Mouse (Mus musculus): ENCODE measurements at regions not wholly inside any gene's neighbourhood (a gene's known extent, or its start where the extent isn't known, plus 50 kb on each side); places are given as distances from the start of the nearest gene placed in this dataset.
A peak's percentile ranks its signal among the peaks of the same experiment; 100 is the strongest.

DNA sequence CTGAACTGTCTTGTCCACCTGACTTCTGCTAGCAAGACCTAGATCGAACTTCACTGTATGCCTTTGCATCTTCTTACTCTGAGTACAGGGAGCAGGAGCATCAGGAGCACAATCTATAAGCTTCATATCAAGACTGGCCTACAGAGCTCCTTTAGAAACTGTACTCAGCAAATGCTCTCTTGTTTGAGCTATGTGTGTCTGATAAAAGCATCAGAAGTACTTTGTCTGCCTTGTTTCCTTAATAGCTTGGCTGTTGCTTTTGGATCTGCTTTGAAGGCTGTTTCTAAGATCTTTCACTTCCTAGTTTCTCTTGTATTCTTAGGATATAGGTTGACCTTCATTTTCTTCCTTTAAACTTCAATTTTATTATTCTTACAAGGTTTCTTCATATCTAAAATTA lies 175.3 kb upstream of the Cypt12 start:
- no peaks in the 10 kb centered on the region for H3K9me3 ChIP-seq
- no peaks in the 10 kb centered on the region for H3K4me1 ChIP-seq
- no peaks in the 10 kb centered on the region for H3K27me3 ChIP-seq
- no peaks in the 10 kb centered on the region for H3K36me3 ChIP-seq (replicated peaks)
- 89% methylated on average over 1 of the region's 1 CpGs for WGBS
- H3K4me3 ChIP-seq (replicated peaks): no peak overlapping the region
- no peak overlapping the region for H3K4me2 ChIP-seq
- no peak for ATAC-seq (ENCODE audit: low FRiP score)
- H3K27ac ChIP-seq: no peak overlapping the region
- H3K9ac ChIP-seq: no peak overlapping the region

DNA sequence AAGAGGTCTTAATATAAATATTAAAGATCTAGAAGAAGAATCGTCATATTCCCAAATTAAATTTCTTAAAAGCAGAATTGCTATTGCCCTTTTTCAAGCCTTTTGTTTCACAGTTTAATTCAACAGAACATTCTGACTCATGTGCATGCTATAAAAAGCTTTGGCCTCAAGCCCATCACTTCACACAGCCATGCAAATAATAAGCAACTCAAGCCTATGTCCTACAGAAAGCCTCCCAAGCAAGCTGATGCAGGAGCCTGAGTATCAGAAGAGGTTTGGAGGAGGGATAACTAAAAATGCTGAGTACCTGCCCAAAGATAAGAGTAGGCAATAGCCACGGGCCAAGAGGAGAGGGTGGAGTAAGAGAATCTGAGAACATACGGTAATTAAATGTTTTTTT lies 169.1 kb upstream of the Cypt12 start:
- ATAC-seq (ENCODE audit: low FRiP score): no peak
- 87% methylated on average over 3 of the region's 3 CpGs for WGBS

DNA sequence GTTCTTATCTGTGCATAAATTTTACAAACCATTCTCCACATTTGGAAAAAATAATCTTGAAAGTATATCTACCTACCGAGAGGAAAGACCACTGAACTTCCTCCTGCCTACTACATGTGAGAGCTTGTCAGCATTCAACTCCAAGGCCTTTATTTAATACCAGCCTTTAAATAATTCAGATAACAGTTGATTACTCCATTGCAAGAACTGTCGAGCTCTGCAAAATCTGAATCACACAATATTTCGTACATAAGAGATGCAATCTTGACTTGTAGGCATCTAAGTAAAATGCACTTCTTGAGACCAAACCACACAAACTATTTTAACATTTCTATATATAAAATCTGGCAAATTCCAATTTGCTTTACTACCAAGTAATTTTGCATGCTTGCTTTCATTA lies 164.1 kb upstream of the Cypt12 start:
- H3K27me3 ChIP-seq: no peaks in the 10 kb centered on the region
- H3K4me3 ChIP-seq (replicated peaks): peak overlapping the region; percentile 9
- peak overlapping the region; percentile 36 for H3K4me2 ChIP-seq
- WGBS: 30% methylated on average over 3 of the region's 3 CpGs
- no peak for ATAC-seq (ENCODE audit: low FRiP score)
- no peaks in the 10 kb centered on the region for H3K9me3 ChIP-seq
- no peaks in the 10 kb centered on the region for H3K36me3 ChIP-seq (replicated peaks)
- no peak overlapping the region for H3K9ac ChIP-seq
- peaks cover 36% of the 10 kb centered on the region for H3K4me1 ChIP-seq
- no peak overlapping the region for H3K27ac ChIP-seq

More for the DNA sequence above, 169.1 kb upstream of the Cypt12 start:
- no peaks in the 10 kb centered on the region for H3K27me3 ChIP-seq
- H3K9me3 ChIP-seq: no peaks in the 10 kb centered on the region
- H3K4me3 ChIP-seq (replicated peaks): no peak overlapping the region
- no peak overlapping the region for H3K4me2 ChIP-seq
- H3K9ac ChIP-seq: no peak overlapping the region
- no peaks in the 10 kb centered on the region for H3K4me1 ChIP-seq
- no peak overlapping the region for H3K27ac ChIP-seq
- no peaks in the 10 kb centered on the region for H3K36me3 ChIP-seq (replicated peaks)

DNA sequence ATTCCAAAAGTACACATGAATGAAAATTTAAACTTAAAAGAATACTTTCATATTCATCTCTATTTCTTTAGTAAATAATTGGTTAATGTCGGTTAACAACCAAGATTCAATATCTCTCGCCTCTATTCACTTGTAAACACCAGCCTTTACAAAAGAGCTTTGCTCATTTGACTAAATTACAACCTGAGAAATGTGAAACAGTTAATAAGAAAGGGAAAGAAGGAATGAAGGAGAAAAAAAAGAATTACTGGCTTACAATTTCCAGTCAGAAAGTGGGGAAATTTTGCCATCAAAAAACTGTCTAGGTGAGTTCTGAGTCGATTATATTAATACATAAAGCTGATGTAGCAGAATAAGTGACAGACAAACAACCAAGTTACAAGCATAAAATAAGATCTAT lies 163.6 kb upstream of the Cypt12 start:
- no peaks in the 10 kb centered on the region for H3K36me3 ChIP-seq (replicated peaks)
- no peak overlapping the region for H3K27ac ChIP-seq
- H3K4me2 ChIP-seq: peak overlapping the region; percentile 95
- 0 out of 2 replicates have a peak overlapping the region, but pooled peaks have one; percentile 52 for H3K4me3 ChIP-seq (replicated peaks)
- 17% methylated on average over 3 of the region's 3 CpGs for WGBS
- no peak for ATAC-seq (ENCODE audit: low FRiP score)
- H3K4me1 ChIP-seq: peaks cover 36% of the 10 kb centered on the region
- no peak overlapping the region for H3K9ac ChIP-seq
- no peaks in the 10 kb centered on the region for H3K27me3 ChIP-seq
- no peaks in the 10 kb centered on the region for H3K9me3 ChIP-seq

DNA sequence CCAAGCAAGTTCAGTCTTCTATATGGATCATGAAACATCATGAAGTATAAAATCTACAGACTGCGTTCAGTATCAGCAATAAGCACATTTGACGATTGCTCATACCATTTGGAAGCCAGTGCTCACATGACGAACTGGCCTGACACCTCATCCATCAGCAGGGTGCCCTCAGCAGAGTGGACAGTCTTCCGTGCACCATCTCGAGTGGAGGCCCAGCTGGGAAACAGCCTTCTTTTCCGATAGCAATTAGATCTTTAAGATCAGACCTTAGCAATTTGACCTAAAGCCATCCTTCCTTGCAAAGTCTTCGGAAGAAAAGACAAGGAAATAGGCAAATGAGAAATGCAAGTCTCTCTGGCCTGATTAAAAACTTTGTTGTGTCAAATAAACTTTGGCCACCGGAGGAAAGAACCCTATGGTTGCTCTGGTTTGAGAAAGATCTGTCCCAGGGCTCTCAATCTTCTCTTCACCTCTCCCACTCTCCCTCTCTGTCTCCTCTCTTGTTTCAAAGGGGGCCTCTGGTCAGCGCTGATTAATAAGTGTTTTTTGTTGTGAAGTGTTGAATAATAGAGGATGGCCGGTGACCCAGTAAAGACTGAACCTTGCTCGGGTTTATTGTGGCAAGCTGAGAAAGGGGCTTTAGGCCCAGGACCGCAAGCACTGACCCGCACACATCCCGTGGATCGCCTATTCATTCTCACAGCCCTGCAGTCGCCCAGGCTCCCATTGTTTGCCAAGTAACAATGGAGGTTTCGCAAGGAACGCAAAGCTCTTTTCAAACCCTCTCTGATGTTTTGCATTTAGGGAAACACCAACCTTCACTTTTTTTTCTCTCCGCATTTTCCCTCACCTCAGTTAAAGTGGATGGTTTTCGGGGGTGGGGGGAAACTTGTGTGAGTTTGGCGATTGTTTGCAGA lies 162.8 kb upstream of the Cypt12 start:
- Histone ChIP-seq H3K4me2 (peak overlapping the region; percentile 95), H3K27me3 (no peaks in the 10 kb centered on the region), H3K27ac (peak overlapping the region; percentile 99), H3K36me3 (replicated peaks) (no peaks in the 10 kb centered on the region), H3K9ac (peak overlapping the region; percentile 93), H3K4me1 (peaks cover 36% of the 10 kb centered on the region), H3K9me3 (no peaks in the 10 kb centered on the region), H3K4me3 (replicated peaks) (peak overlapping the region; percentile 52)
- ATAC-seq (ENCODE audit: low FRiP score): peak; percentile 61
- 2% methylated on average over 21 of the region's 21 CpGs for WGBS

DNA sequence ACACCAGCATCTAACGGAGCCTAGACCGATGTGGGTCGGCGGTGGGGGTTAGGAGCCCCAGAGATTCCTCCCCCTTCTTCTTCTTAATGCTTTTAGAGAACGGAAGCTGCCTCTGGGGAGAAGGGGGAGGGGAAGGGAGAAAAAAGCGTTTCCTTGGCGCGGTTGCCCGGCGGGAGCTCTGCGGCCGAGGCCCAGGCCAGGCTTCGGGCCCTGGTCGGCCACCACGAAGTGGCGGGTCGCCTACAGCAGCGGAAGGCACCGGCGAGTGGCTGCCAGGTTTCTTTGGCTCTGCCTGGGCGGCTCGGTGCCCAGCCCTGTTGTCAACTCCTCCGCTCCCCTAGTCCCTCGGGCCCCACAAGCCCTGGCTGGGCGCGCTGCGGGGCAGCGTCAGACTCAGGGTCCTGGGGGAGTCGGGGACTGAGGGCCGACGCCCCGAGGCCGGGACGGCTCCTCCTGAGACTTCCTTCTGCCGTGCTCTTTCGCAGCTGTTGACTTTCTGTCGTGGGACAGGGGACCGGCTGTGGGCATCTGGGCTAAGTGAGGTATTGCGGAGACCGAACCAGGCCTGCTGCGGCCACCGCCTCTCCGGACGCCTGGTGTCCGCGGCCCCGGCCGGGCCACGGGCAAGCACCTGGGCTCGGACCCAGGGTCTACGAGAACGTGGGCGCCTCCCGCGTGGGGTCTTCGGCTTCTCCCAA lies 162.0 kb upstream of the Cypt12 start:
- Histone ChIP-seq H3K9me3 (no peaks in the 10 kb centered on the region), H3K36me3 (replicated peaks) (no peaks in the 10 kb centered on the region), H3K27ac (peak overlapping the region; percentile 99), H3K4me1 (peaks cover 36% of the 10 kb centered on the region), H3K9ac (peak overlapping the region; percentile 93), H3K4me3 (replicated peaks) (peak overlapping the region; percentile 52), H3K27me3 (no peaks in the 10 kb centered on the region), H3K4me2 (peak overlapping the region; percentile 95)
- under 1% methylated on average over 55 of the region's 56 CpGs for WGBS
- ATAC-seq (ENCODE audit: low FRiP score): peak; percentile 55

DNA sequence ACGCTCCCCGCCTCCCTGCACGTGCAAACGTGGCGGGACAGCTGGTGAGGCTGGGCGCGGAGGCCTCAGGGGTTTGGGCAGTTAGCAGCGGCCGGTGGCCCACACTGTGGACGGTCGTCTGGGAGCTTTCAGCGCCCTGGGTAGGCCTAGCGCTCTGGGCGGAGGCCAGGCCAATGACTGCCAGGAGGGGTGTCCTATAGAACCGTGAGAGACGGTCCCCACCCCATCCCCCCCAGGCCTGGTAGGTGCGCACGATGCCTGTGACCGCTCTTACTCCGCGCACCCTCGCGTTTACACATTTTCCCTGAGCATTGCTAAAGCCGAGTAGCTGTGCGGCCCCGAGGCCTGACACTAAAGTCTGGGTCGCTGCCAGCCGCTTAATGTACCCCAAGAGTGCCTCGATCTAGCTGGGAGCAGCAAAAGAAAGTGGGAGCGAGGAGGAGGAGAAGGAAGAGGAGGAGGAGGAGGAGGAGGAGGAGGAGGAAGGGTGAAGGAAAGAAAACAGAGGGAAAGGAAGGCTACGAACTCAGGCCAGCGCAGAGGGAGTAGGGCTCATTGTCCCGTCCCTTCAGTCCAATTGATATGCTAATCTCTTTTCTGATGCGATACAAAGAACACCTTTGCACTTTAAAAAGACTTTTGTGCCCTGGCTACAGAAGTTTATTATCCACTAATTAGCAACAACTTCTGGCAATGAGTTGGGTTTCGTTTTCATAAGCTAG lies 161.3 kb upstream of the Cypt12 start:
- WGBS: under 1% methylated on average over 35 of the region's 35 CpGs
- Histone ChIP-seq H3K36me3 (replicated peaks) (no peaks in the 10 kb centered on the region), H3K4me2 (peak overlapping the region; percentile 95), H3K27ac (peak overlapping the region; percentile 99), H3K4me3 (replicated peaks) (peak overlapping the region; percentile 52), H3K27me3 (no peaks in the 10 kb centered on the region), H3K9me3 (no peaks in the 10 kb centered on the region), H3K4me1 (peaks cover 36% of the 10 kb centered on the region), H3K9ac (peak overlapping the region; percentile 93)
- peak; percentile 55 for ATAC-seq (ENCODE audit: low FRiP score)

DNA sequence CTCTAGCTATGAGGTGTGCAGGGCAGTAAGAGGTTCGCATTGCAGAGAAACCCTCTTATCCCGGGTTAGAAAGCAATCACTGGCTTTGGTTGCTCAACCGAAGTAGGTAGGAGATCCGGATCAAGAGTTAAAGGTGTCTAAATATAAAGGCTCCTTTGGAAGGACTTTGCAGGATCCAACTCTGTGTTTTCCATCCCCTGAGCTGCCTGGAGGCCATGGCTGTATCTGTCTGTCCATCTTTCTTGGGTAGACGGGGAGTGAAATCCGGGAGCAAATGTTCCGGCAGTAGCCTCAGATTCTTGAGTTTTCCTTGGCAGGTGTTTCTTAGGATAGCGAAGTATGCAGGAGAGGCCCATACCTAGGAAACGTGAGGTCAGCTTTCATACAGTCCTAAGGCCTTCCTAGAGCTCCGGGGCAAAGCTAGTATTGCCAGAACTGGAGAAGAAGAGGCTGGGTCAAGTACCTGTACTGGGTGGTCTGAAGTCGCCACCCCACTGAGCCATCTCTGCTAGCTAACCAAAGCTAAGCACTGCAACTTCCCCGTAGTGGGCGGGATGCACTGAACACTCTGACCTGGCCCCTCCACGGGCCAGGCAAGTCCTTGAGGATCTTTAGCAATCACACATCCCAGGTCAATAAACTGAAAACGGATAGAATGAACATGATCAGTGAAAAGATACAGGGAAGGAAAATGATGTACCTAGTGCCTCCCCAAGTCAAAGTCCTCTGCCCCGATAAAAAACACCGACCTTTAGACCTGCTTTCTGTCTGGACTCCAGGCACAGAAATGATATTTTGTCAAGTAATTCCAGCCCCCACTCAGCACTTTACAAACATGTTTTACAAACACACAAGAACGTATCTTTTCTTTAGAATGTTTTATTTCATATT lies 160.5 kb upstream of the Cypt12 start:
- no peak for ATAC-seq (ENCODE audit: low FRiP score)
- Histone ChIP-seq H3K4me3 (replicated peaks) (peak overlapping the region; percentile 52), H3K4me1 (peaks cover 36% of the 10 kb centered on the region), H3K36me3 (replicated peaks) (no peaks in the 10 kb centered on the region), H3K4me2 (peak overlapping the region; percentile 95), H3K9ac (peak overlapping the region; percentile 93), H3K9me3 (no peaks in the 10 kb centered on the region), H3K27ac (peak overlapping the region; percentile 99), H3K27me3 (no peaks in the 10 kb centered on the region)
- 6% methylated on average over 18 of the region's 18 CpGs for WGBS

DNA sequence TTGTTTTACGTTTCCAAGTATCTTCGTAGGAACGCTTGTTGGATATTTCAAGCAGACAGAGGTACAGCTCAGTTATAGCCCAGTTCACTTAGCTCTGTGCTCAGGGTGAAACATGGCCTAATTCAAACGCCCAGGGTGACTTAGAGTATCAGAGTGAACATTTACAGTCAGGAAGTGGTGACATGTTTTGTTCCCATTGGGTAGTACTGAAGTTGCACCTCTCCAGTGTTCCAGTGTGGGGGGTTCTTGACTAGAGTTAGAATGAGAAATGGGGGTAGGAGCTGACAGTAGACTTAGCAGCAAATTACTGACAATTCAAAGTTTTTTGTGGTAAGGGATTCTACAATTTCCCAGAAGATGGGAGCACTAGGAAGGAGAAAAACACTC lies 159.9 kb upstream of the Cypt12 start:
- ATAC-seq (ENCODE audit: low FRiP score): no peak
- no peaks in the 10 kb centered on the region for H3K9me3 ChIP-seq
- peak overlapping the region; percentile 95 for H3K4me2 ChIP-seq
- H3K4me3 ChIP-seq (replicated peaks): peak overlapping the region; percentile 61
- peak overlapping the region; percentile 93; the same call in 1 of the 2 replicates for H3K9ac ChIP-seq
- no peaks in the 10 kb centered on the region for H3K36me3 ChIP-seq (replicated peaks)
- H3K4me1 ChIP-seq: peaks cover 36% of the 10 kb centered on the region
- no peaks in the 10 kb centered on the region for H3K27me3 ChIP-seq
- 34% methylated on average over 4 of the region's 4 CpGs for WGBS
- peak overlapping the region; percentile 99 for H3K27ac ChIP-seq

DNA sequence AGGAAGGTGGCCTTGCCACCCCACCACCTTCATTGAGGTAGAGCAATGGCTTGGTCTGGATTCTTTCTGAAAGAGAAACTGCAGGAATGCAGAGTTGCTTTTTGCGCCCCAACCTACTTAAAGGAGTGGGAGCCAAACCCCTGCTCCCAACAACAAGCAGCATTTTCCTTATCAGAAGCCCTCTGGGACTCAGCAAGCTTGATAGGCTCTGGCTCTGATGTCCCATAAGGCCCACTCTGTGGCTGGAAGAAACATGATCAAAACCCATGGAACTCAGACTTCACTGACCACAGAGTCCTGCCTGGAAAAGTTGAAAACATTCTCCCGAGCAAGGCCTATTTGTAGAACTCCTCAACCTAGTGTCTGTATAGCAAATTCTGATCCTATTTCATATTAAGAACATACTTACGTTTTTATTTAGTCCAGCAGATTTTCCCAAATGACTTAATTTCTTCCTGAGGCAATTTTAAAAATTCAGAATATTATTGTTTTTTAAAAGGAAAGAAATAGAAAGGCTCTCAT lies 159.4 kb upstream of the Cypt12 start:
- peak overlapping the region; percentile 95 for H3K4me2 ChIP-seq
- peak overlapping the region; percentile 99 for H3K27ac ChIP-seq
- no peaks in the 10 kb centered on the region for H3K27me3 ChIP-seq
- no peaks in the 10 kb centered on the region for H3K9me3 ChIP-seq
- peaks cover 36% of the 10 kb centered on the region for H3K4me1 ChIP-seq
- H3K4me3 ChIP-seq (replicated peaks): peak overlapping the region; percentile 61
- 12% methylated on average over 3 of the region's 3 CpGs for WGBS
- H3K9ac ChIP-seq: peak overlapping the region; percentile 93
- ATAC-seq (ENCODE audit: low FRiP score): no peak
- H3K36me3 ChIP-seq (replicated peaks): no peaks in the 10 kb centered on the region

DNA sequence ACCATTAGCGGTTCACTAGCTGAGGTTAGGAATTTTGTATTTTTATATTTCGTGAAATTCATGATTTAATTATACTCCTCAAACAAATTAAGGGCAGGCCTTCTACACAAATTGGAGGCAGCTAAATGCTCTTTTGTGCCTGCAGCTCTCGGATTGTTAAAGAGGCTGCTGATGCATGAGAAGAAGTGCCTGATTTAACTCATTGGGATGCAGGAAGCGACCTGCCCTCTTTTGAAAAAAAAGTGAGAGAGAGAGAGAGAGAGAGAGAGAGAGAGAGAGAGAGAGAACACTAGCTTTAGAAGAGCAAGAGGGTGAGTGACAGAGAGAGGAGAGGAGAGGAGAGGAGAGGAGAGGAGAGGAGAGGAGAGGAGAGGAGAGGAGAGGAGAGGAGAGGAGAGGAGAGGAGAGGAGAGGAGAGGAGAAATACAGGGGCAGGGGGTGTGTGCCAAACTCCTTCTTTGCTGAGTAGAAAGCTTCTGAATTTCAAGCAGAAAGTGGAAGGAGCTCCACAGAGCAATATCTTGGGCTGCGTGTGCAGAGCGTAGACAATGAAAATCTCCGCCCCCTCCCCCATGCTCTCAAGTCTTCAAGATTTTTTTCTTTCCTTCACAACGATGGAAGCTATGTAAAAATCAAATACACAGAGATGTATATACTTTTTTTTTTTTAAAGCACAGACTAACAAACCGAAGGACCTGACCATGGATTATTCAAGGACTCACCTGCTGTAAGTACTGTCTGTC lies 158.6 kb upstream of the Cypt12 start:
- Histone ChIP-seq H3K9me3 (no peaks in the 10 kb centered on the region), H3K4me1 (peaks cover 36% of the 10 kb centered on the region), H3K27me3 (no peaks in the 10 kb centered on the region), H3K27ac (peak overlapping the region; percentile 99), H3K36me3 (replicated peaks) (no peaks in the 10 kb centered on the region; the same call in 1 of the 2 replicates), H3K4me3 (replicated peaks) (peak overlapping the region; percentile 61), H3K4me2 (peak overlapping the region; percentile 95), H3K9ac (peak overlapping the region; percentile 93)
- peak; percentile 28 for ATAC-seq (ENCODE audit: low FRiP score)
- 1% methylated on average over 9 of the region's 9 CpGs for WGBS
